Mouse (Mus musculus): ENCODE measurements around the gene Ppm1n. TPM values are rescaled to one million over a fixed set of nuclear protein-coding genes. Genes with fewer than 3 reads are reported as not detected.

The Ppm1n gene
- polyA plus RNA-seq, 1 experiment from 2014 or later, result not detected

GRCm38 (mm10) chr7:19246855-19247254 lies 33.0 kb downstream of the Ppm1n start:
- Histone ChIP-seq H3K36me3 (ENCODE audit: control insufficient read depth, insufficient read depth, low read length) (peaks cover 25% of the 10 kb centered on the region), H3K27ac (ENCODE audit: low read depth, low read length) (no peak overlapping the region), H3K27me3 (ENCODE audit: control insufficient read depth, insufficient read depth, low read length) (no peaks in the 10 kb centered on the region), H3K4me2 (replicated peaks; ENCODE audit: low read depth, low read length) (no peak overlapping the region), H3K4me1 (ENCODE audit: control insufficient read depth, insufficient read depth, low read length) (no peaks in the 10 kb centered on the region), H3K4me3 (ENCODE audit: low read length) (no peak overlapping the region), H3K9me3 (ENCODE audit: control insufficient read depth, low read length) (no peaks in the 10 kb centered on the region), H3K9ac (ENCODE audit: low read depth, low read length) (no peak overlapping the region)
- ATAC-seq (ENCODE audit: low FRiP score, low TSS enrichment), result no peak
- WGBS, result 100% methylated on average over 1 of the region's 1 CpGs

GRCm38 (mm10) chr7:19245083-19245482 lies 34.8 kb downstream of the Ppm1n start:
- no peak overlapping the region for H3K9ac ChIP-seq (ENCODE audit: low read depth, low read length)
- ATAC-seq (ENCODE audit: low FRiP score, low TSS enrichment), result no peak
- WGBS, result 77% methylated on average over 3 of the region's 3 CpGs

GRCm38 (mm10) chr7:19243858-19244257 lies 36.0 kb downstream of the Ppm1n start:
- H3K9ac ChIP-seq (ENCODE audit: low read depth, low read length), result no peak overlapping the region
- no peaks in the 10 kb centered on the region for H3K27me3 ChIP-seq (ENCODE audit: control insufficient read depth, insufficient read depth, low read length)
- H3K27ac ChIP-seq (ENCODE audit: low read depth, low read length), result no peak overlapping the region
- no peaks in the 10 kb centered on the region for H3K4me1 ChIP-seq (ENCODE audit: control insufficient read depth, insufficient read depth, low read length)
- no peak for ATAC-seq (ENCODE audit: low FRiP score, low TSS enrichment)
- H3K9me3 ChIP-seq (ENCODE audit: control insufficient read depth, low read length), result no peaks in the 10 kb centered on the region
- peaks cover 30% of the 10 kb centered on the region for H3K36me3 ChIP-seq (ENCODE audit: control insufficient read depth, insufficient read depth, low read length)
- H3K4me3 ChIP-seq (ENCODE audit: low read length), result no peak overlapping the region
- no peak overlapping the region for H3K4me2 ChIP-seq (replicated peaks; ENCODE audit: low read depth, low read length)
- WGBS, result 76% methylated on average over 5 of the region's 5 CpGs

More at GRCm38 (mm10) chr7:19245083-19245482, 34.8 kb downstream of the Ppm1n start:
- Histone ChIP-seq H3K27me3 (ENCODE audit: control insufficient read depth, insufficient read depth, low read length) (no peaks in the 10 kb centered on the region), H3K36me3 (ENCODE audit: control insufficient read depth, insufficient read depth, low read length) (peaks cover 30% of the 10 kb centered on the region), H3K9me3 (ENCODE audit: control insufficient read depth, low read length) (no peaks in the 10 kb centered on the region), H3K4me3 (ENCODE audit: low read length) (no peak overlapping the region), H3K27ac (ENCODE audit: low read depth, low read length) (no peak overlapping the region), H3K4me1 (ENCODE audit: control insufficient read depth, insufficient read depth, low read length) (no peaks in the 10 kb centered on the region), H3K4me2 (replicated peaks; ENCODE audit: low read depth, low read length) (no peak overlapping the region)

GRCm38 (mm10) chr7:19242005-19242404 lies 37.9 kb downstream of the Ppm1n start:
- H3K36me3 ChIP-seq (ENCODE audit: control insufficient read depth, insufficient read depth, low read length), result peaks cover 25% of the 10 kb centered on the region; the same call in 1 of the 2 replicates
- WGBS, result 90% methylated on average over 1 of the region's 1 CpGs
- H3K4me3 ChIP-seq (ENCODE audit: low read length), result no peak overlapping the region
- no peaks in the 10 kb centered on the region for H3K9me3 ChIP-seq (ENCODE audit: control insufficient read depth, low read length)
- no peaks in the 10 kb centered on the region for H3K4me1 ChIP-seq (ENCODE audit: control insufficient read depth, insufficient read depth, low read length)
- no peak overlapping the region for H3K27ac ChIP-seq (ENCODE audit: low read depth, low read length)
- no peak overlapping the region for H3K4me2 ChIP-seq (replicated peaks; ENCODE audit: low read depth, low read length)
- no peaks in the 10 kb centered on the region for H3K27me3 ChIP-seq (ENCODE audit: control insufficient read depth, insufficient read depth, low read length)
- no peak for ATAC-seq (ENCODE audit: low FRiP score, low TSS enrichment)
- H3K9ac ChIP-seq (ENCODE audit: low read depth, low read length), result no peak overlapping the region

GRCm38 (mm10) chr7:19240905-19241463 lies 38.9 kb downstream of the Ppm1n start:
- H3K9me3 ChIP-seq (ENCODE audit: control insufficient read depth, low read length), result no peaks in the 10 kb centered on the region
- peaks cover 17% of the 10 kb centered on the region; the same call in 1 of the 2 replicates for H3K36me3 ChIP-seq (ENCODE audit: control insufficient read depth, insufficient read depth, low read length)
- no peak overlapping the region for H3K9ac ChIP-seq (ENCODE audit: low read depth, low read length)
- no peak overlapping the region for H3K27ac ChIP-seq (ENCODE audit: low read depth, low read length)
- no peak for ATAC-seq (ENCODE audit: low FRiP score, low TSS enrichment)
- H3K4me2 ChIP-seq (replicated peaks; ENCODE audit: low read depth, low read length), result no peak overlapping the region
- no peaks in the 10 kb centered on the region for H3K27me3 ChIP-seq (ENCODE audit: control insufficient read depth, insufficient read depth, low read length)
- H3K4me1 ChIP-seq (ENCODE audit: control insufficient read depth, insufficient read depth, low read length), result no peaks in the 10 kb centered on the region
- 91% methylated on average over 8 of the region's 8 CpGs for WGBS
- H3K4me3 ChIP-seq (ENCODE audit: low read length), result no peak overlapping the region

- 64% methylated on average over 4 of the region's 4 CpGs for WGBS
- Histone ChIP-seq H3K36me3 (ENCODE audit: control insufficient read depth, insufficient read depth, low read length) (peaks cover 9% of the 10 kb centered on the region; the same call in 1 of the 2 replicates), H3K9me3 (ENCODE audit: control insufficient read depth, low read length) (no peaks in the 10 kb centered on the region), H3K4me2 (replicated peaks; ENCODE audit: low read depth, low read length) (no peak overlapping the region), H3K27me3 (ENCODE audit: control insufficient read depth, insufficient read depth, low read length) (no peaks in the 10 kb centered on the region), H3K4me3 (ENCODE audit: low read length) (no peak overlapping the region), H3K9ac (ENCODE audit: low read depth, low read length) (no peak overlapping the region), H3K27ac (ENCODE audit: low read depth, low read length) (no peak overlapping the region), H3K4me1 (ENCODE audit: control insufficient read depth, insufficient read depth, low read length) (no peaks in the 10 kb centered on the region)
- ATAC-seq (ENCODE audit: low FRiP score, low TSS enrichment), result no peak
Observed at GRCm38 (mm10) chr7:19239986-19240385, 39.9 kb downstream of the Ppm1n start.

GRCm38 (mm10) chr7:19239423-19239822 lies 40.4 kb downstream of the Ppm1n start:
- ATAC-seq (ENCODE audit: low FRiP score, low TSS enrichment), result peak; percentile 93
- no peaks in the 10 kb centered on the region for H3K9me3 ChIP-seq (ENCODE audit: control insufficient read depth, low read length)
- H3K4me3 ChIP-seq (ENCODE audit: low read length), result no peak overlapping the region
- no peak overlapping the region for H3K27ac ChIP-seq (ENCODE audit: low read depth, low read length)
- H3K9ac ChIP-seq (ENCODE audit: low read depth, low read length), result 0 out of 2 replicates have a peak overlapping the region, but pooled peaks have one; percentile 4
- peaks cover 5% of the 10 kb centered on the region; the same call in 1 of the 2 replicates for H3K36me3 ChIP-seq (ENCODE audit: control insufficient read depth, insufficient read depth, low read length)
- H3K4me2 ChIP-seq (replicated peaks; ENCODE audit: low read depth, low read length), result no peak overlapping the region
- no peaks in the 10 kb centered on the region for H3K27me3 ChIP-seq (ENCODE audit: control insufficient read depth, insufficient read depth, low read length)
- 0% methylated on average over 1 of the region's 1 CpGs for WGBS
- no peaks in the 10 kb centered on the region for H3K4me1 ChIP-seq (ENCODE audit: control insufficient read depth, insufficient read depth, low read length)

GRCm38 (mm10) chr7:19238344-19238743 lies 41.5 kb downstream of the Ppm1n start:
- H3K27me3 ChIP-seq (ENCODE audit: control insufficient read depth, insufficient read depth, low read length), result no peaks in the 10 kb centered on the region
- 98% methylated on average over 4 of the region's 4 CpGs for WGBS
- no peak overlapping the region for H3K9ac ChIP-seq (ENCODE audit: low read depth, low read length)
- H3K36me3 ChIP-seq (ENCODE audit: control insufficient read depth, insufficient read depth, low read length), result peaks cover 5% of the 10 kb centered on the region; the same call in 1 of the 2 replicates
- no peak overlapping the region for H3K4me3 ChIP-seq (ENCODE audit: low read length)
- ATAC-seq (ENCODE audit: low FRiP score, low TSS enrichment), result no peak
- no peak overlapping the region for H3K27ac ChIP-seq (ENCODE audit: low read depth, low read length)
- no peak overlapping the region for H3K4me2 ChIP-seq (replicated peaks; ENCODE audit: low read depth, low read length)
- H3K9me3 ChIP-seq (ENCODE audit: control insufficient read depth, low read length), result no peaks in the 10 kb centered on the region
- no peaks in the 10 kb centered on the region for H3K4me1 ChIP-seq (ENCODE audit: control insufficient read depth, insufficient read depth, low read length)

GRCm38 (mm10) chr7:19236411-19236810 lies 43.5 kb downstream of the Ppm1n start:
- H3K4me1 ChIP-seq (ENCODE audit: control insufficient read depth, insufficient read depth, low read length), result no peaks in the 10 kb centered on the region
- ATAC-seq (ENCODE audit: low FRiP score, low TSS enrichment), result no peak
- no peak overlapping the region for H3K27ac ChIP-seq (ENCODE audit: low read depth, low read length)
- no peaks in the 10 kb centered on the region for H3K9me3 ChIP-seq (ENCODE audit: control insufficient read depth, low read length)
- no peak overlapping the region for H3K4me3 ChIP-seq (ENCODE audit: low read length)
- H3K9ac ChIP-seq (ENCODE audit: low read depth, low read length), result no peak overlapping the region
- no peaks in the 10 kb centered on the region for H3K27me3 ChIP-seq (ENCODE audit: control insufficient read depth, insufficient read depth, low read length)
- H3K4me2 ChIP-seq (replicated peaks; ENCODE audit: low read depth, low read length), result no peak overlapping the region
- 80% methylated on average over 2 of the region's 2 CpGs for WGBS
- peaks cover 5% of the 10 kb centered on the region; the same call in 1 of the 2 replicates for H3K36me3 ChIP-seq (ENCODE audit: control insufficient read depth, insufficient read depth, low read length)

Measured in kidney, embryonic 14.5 days (tissue).